Mouse (Mus musculus) liver, adult 2 months (tissue): ENCODE measurements around the gene Gm12169. TPM values are rescaled to one million over a fixed set of nuclear protein-coding genes. Genes with fewer than 3 reads are reported as not detected.
A peak's percentile ranks its signal among the peaks of the same experiment; 100 is the strongest.
"Not testable (repeated sequence)": the region's sequence is repeated elsewhere in the genome, so short reads cannot be mapped to it uniquely, and the experiment has no call there.

Experiments used
- DNase-seq: peaks from one replicate; pipeline ENCODE4 v3.0.0-alpha.2; 2011; ENCODE audit warnings: low read depth, low spot score; ENCODE audit errors: extremely low read depth
- H3K27ac ChIP-seq: fragments of 200-500 bp; replicated peaks from 2 replicates; pipeline ENCODE4 v1.5.1; 2012; ENCODE audit warnings: low read depth, mild to moderate bottlenecking, control low read depth, inconsistent platforms, low read length; ENCODE audit not compliant: insufficient read depth
- H3K27me3 ChIP-seq: fragments of 200-500 bp; 2 replicates; pipeline ENCODE4 v1.6.1; 2012; ENCODE audit warnings: mild to moderate bottlenecking, moderate library complexity, low read length, inconsistent platforms; ENCODE audit not compliant: control insufficient read depth, insufficient read depth
- H3K36me3 ChIP-seq: fragments of 200-500 bp; 2 replicates; pipeline ENCODE4 v1.6.1; 2012; ENCODE audit warnings: low read length, inconsistent platforms; ENCODE audit not compliant: control insufficient read depth, insufficient read depth
- H3K4me1 ChIP-seq: fragments of 200-500 bp; 2 replicates; pipeline ENCODE4 v1.6.1; 2011; ENCODE audit warnings: low read length; ENCODE audit not compliant: control insufficient read depth, insufficient read depth
- H3K4me3 ChIP-seq: fragments of 200-500 bp; 2 replicates; pipeline ENCODE4 v1.5.1; 2011; ENCODE audit warnings: low read depth, mild to moderate bottlenecking, control low read depth, low read length, moderate library complexity; ENCODE audit not compliant: insufficient read depth
- H3K79me2 ChIP-seq: fragments of 200-500 bp; 2 replicates; pipeline ENCODE4 v1.6.1; 2012; ENCODE audit warnings: inconsistent platforms, mild to moderate bottlenecking, low read length, moderate library complexity; ENCODE audit not compliant: control insufficient read depth, insufficient read depth
- H3K9ac ChIP-seq: fragments of 200-500 bp; 2 replicates; pipeline ENCODE4 v1.6.1; 2012; ENCODE audit warnings: low read depth, mild to moderate bottlenecking, control low read depth, inconsistent platforms, low read length
- CTCF ChIP-seq: fragments of 200-500 bp; IDR thresholded peaks from 2 replicates; pipeline ENCODE4 v1.5.1; 2011; ENCODE audit warnings: low read depth, low read length, control low read depth
- POLR2A ChIP-seq: fragments of 200-500 bp; IDR thresholded peaks from 2 replicates; pipeline ENCODE4 v1.6.1; 2011; ENCODE audit warnings: low read length, control low read depth; ENCODE audit not compliant: insufficient read depth; ENCODE audit errors: extremely low read depth
- WGBS: fragments of 180-500 bp; shearing (Covaris S2); methylation state at CpG from one replicate; pipeline ENCODE4 v1.1.7; 2018; 5-methylcytosine and 5-hydroxymethylcytosine counted together
- polyA plus RNA-seq: library from polyadenylated mRNA; depleted of rRNA; stranded (reverse); fragments of >200 nt; gene quantifications from 2 replicates; pipeline ENCODE4 v1.2.3, GENCODE M21; 2012
- total RNA-seq: library from RNA; depleted of rRNA; stranded (reverse); fragments of >200 nt; gene quantifications from 2 replicates; pipeline ENCODE4 v1.2.3, GENCODE M21; 2014

Gene Gm12169
- total and polyA plus RNA-seq, 2 experiments = not detected

GRCm38 (mm10) chr11:46507146-46507545, 16.9 kb upstream of the Gm12169 start:
- H3K27ac ChIP-seq = no peak overlapping the region
- H3K4me3 ChIP-seq = no peak overlapping the region
- no peaks in the 10 kb centered on the region for H3K79me2 ChIP-seq
- H3K27me3 ChIP-seq = no peaks in the 10 kb centered on the region; the same call in 1 of the 2 replicates
- no peak for TF ChIP-seq POLR2A
- TF ChIP-seq CTCF = no peak
- no peaks in the 10 kb centered on the region for H3K36me3 ChIP-seq
- H3K4me1 ChIP-seq = no peaks in the 10 kb centered on the region
- no peak for DNase-seq
- no peak overlapping the region for H3K9ac ChIP-seq
- 76% methylated on average over 3 of the region's 3 CpGs for WGBS

- Histone ChIP-seq H3K4me1 (no peaks in the 10 kb centered on the region), H3K79me2 (no peaks in the 10 kb centered on the region), H3K9ac (no peak overlapping the region), H3K27me3 (no peaks in the 10 kb centered on the region; the same call in 1 of the 2 replicates), H3K27ac (no peak overlapping the region), H3K4me3 (no peak overlapping the region), H3K36me3 (no peaks in the 10 kb centered on the region)
- WGBS = 95% methylated on average over 5 of the region's 5 CpGs
- no peak for TF ChIP-seq POLR2A
- TF ChIP-seq CTCF = no peak
- DNase-seq = no peak
Measured at GRCm38 (mm10) chr11:46509900-46510299, 14.1 kb upstream of the Gm12169 start.

- not testable (repeated sequence) for H3K9ac ChIP-seq, H3K27me3 ChIP-seq, H3K4me1 ChIP-seq, DNase-seq, H3K36me3 ChIP-seq, H3K4me3 ChIP-seq, H3K79me2 ChIP-seq, H3K27ac ChIP-seq
- 76% methylated on average over 5 of the region's 5 CpGs for WGBS
Measured at GRCm38 (mm10) chr11:46521341-46521740, 2.7 kb upstream of the Gm12169 start.

- WGBS = 62% methylated on average over 3 of the region's 3 CpGs
- Histone ChIP-seq H3K4me1 (no peaks in the 10 kb centered on the region), H3K9ac (no peak overlapping the region), H3K79me2 (no peaks in the 10 kb centered on the region), H3K27ac (no peak overlapping the region), H3K27me3 (no peaks in the 10 kb centered on the region), H3K4me3 (no peak overlapping the region), H3K36me3 (no peaks in the 10 kb centered on the region)
- DNase-seq = peak; percentile 46
- peak; percentile 57 for TF ChIP-seq CTCF
- no peak for TF ChIP-seq POLR2A
Measured at GRCm38 (mm10) chr11:46522719-46523118, 1.3 kb upstream of the Gm12169 start.

GRCm38 (mm10) chr11:46530149-46530548, 6.1 kb downstream of the Gm12169 start:
- H3K27me3 ChIP-seq = no peaks in the 10 kb centered on the region
- no peaks in the 10 kb centered on the region for H3K79me2 ChIP-seq
- H3K4me3 ChIP-seq = no peak overlapping the region
- H3K4me1 ChIP-seq = no peaks in the 10 kb centered on the region
- no peak overlapping the region for H3K9ac ChIP-seq
- DNase-seq = no peak
- H3K36me3 ChIP-seq = no peaks in the 10 kb centered on the region
- no peak overlapping the region for H3K27ac ChIP-seq
- TF ChIP-seq CTCF (no peak), POLR2A (no peak)
- WGBS = 76% methylated on average over 4 of the region's 4 CpGs

- 86% methylated on average over 4 of the region's 4 CpGs for WGBS
- DNase-seq = no peak
- no peak overlapping the region for H3K27ac ChIP-seq
- no peak for TF ChIP-seq CTCF
- no peak for TF ChIP-seq POLR2A
- no peak overlapping the region for H3K4me3 ChIP-seq
- H3K36me3 ChIP-seq = no peaks in the 10 kb centered on the region
- no peaks in the 10 kb centered on the region for H3K27me3 ChIP-seq
- no peaks in the 10 kb centered on the region for H3K79me2 ChIP-seq
- H3K4me1 ChIP-seq = no peaks in the 10 kb centered on the region
- no peak overlapping the region for H3K9ac ChIP-seq
Measured at GRCm38 (mm10) chr11:46536978-46537377, 13.0 kb downstream of the Gm12169 start.
